Mouse (Mus musculus) common myeloid progenitor, adult 5-6 weeks (primary cell): ENCODE results near the gene Mrpl34. TPM values are rescaled to one million over a fixed set of nuclear protein-coding genes. Genes with fewer than 3 reads are reported as not detected.

Experiments used
- ATAC-seq: replicated peaks from 2 replicates; pipeline ENCODE4 v1.8.0; 2016; ENCODE audit warnings: low read depth, mild to moderate bottlenecking, moderate TSS enrichment, inconsistent platforms; ENCODE audit not compliant: poor library complexity, severe bottlenecking
- total RNA-seq: library from RNA; stranded (forward); fragments of 200-1000, 187-1606 nt; gene quantifications from 2 replicates; pipeline ENCODE4 v1.2.3, GENCODE M21; 2017

Gene Mrpl34
- total RNA-seq, 1 experiment from 2014 or later: 79.0 TPM

DNA sequence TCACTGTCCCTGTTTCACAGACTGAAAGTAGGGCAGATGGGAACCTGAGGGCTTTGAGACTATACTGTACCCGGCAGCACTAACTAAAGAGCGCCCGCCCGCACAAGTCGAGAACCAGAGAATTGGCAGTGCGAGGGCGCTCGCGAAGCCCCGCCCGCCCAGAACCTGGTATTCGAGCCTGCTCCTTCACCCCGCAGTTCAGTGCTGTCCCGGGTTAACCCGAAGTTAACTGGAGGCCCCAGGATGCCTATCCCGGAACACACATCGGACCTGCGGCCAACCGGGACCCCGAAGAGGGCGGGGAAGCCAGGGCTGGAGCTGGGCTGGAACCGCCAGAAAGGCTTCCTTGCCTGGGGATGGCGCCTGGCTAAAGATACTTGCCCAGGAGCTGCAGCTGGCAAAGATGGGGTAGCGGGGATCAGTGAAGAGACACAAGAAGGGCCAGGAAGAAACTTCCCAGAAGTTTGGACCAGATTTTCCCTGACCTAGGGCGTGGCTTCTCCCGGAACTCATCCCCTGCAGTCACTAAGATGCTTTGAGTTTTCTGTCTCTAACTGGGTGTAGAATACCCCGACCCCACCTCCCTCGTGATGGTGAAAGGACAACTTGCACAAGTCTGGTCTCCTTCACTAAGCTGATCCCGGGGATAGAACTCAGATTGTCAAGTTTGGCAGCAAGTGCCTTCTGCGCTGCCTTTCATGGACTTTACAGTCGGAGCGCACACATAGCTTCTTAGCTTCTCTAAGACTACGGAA lies 23.1 kb downstream of the Mrpl34 start, which contains the start of gene Gtpbp3:
TSS of gene Gtpbp3 (plus strand) at position 413 of the 755 bp plus-strand sequence.
- ATAC-seq: peak; percentile 41

DNA sequence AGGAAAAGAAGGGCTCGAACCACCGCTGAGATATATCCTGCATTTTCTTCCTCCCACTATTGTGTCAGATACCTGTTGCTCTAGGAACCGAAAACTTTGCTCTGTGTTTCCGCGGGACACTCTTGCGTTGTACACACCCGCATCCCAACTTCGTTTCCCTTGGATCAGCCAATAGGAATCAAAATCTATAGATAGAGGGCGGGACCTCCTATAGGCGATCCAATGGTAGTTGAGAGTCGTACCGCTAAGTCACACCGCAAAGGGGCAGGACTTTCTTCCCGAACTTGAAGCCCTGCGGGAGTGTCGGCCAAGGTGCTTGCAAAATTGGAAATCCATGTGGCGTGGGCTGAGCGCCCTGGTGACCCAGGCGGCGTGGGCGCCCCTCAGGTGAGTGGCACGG lies 23.7 kb downstream of the Mrpl34 start:
- ATAC-seq: peak; percentile 88

DNA sequence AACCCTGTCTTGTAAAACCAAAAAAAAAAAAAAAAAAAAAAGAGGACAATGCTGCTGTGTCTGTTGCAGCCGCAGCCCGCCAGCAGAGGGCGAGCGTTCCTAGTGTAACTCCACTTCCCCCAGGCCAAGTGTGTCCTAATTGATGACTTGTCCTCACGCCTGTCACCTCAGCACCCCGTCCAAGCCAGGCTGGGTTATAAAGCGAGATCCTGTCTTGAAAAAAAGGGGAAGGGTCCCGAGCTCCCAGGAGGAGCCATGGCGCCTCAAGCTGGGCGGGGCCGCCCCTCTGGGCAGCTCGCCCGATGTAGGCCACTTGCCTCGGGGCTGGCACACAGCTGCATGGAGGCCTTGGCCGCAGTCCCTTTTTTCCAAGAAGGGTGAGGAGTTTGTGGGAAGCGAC lies 30.3 kb downstream of the Mrpl34 start:
- peak; percentile 98 for ATAC-seq

DNA sequence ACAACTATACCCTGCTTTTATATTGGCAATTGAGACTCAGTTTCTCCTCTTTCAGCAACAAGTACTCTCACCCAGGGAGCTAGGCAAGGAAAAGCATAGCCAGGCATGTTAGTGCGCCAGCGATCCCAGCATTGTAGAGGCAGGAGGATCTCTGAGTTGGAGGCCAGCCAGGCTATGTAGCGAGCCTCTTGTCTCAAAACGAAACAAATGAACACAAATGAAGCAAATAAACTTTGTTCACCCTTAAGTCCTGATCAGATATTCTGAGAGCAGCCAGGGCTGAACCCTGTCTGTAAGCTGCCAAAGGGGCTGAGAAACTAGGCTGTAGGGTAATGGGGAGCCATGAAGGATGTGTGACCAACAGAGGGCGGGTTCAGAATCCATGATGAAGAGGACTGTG lies 31.1 kb downstream of the Mrpl34 start:
- no peak for ATAC-seq

DNA sequence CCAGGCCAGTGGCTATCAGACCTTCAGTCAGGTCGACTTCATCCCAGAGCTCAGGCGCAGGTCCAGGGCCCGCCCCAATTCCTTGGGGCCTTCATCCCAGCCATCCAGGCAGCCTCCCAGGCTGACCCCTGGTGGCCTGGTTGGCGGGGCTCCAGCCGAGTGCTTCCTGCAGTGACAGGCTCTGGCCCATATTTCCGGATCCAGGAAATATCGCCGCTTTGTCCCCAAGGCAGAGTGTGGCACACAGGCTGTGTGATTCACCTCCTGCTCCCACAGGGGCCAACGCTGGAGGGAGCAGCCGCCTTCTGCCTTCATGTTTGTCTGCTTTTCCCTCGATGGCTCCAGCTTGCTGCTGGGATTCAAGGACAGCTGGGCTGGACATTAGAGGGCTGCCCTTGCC lies 31.7 kb downstream of the Mrpl34 start:
- ATAC-seq: no peak

DNA sequence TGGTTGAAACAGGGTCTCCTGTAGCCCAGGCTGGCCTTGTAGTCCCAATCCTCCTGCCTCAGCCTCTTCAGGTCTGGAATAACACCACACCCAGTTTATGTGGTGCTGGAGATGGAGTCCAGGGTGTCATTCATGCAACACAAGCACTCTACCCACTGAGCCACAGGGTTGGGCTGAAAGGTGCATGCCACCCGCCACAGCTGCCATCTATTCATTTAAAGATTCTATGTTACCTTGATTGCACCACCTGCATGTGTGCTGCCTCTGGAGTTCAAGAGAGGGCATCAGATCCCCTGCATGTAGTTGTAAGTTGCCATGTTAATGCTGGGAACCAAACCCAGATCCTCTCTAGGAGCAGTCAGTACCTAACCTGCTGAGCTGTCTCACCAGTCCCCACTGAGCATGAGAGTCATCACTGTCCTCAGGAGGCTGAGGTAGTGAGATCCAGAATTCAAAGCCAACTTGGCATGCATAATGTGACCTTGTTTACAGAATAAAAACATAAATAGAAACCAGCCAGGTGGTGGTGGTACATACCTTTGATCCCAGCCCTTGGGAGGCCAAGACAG lies 32.4 kb downstream of the Mrpl34 start:
- ATAC-seq: no peak

DNA sequence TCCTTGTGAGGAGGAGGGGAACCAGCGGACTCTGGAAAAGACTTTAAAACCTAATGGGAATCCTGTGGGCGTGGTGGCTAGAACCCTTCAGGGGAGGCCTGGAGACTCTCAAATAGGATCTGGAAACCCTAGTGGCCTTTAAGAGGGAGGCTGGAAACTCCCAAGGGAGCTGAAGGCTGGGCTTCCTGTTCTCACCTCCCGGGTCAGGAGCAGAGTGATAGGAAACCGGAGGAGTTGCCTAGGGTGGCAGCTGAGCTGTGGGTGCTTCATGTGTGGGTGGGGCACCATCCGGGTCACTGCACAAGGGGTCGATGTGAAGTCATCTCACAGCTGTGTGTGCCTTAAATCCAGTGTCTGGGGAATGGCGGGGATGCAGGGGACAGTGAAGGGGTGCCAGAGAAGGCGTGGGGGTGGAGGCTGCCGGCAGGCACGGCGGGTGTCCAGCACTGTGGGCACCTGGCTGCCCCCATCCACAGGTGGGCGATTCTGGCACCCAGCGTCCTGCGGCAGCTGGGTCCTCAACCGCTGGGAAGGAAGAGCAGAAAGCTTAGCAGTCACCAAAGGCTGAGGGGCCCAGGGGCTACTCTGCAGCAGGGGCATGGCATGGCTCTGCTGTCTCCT lies 33.2 kb downstream of the Mrpl34 start:
- no peak for ATAC-seq

DNA sequence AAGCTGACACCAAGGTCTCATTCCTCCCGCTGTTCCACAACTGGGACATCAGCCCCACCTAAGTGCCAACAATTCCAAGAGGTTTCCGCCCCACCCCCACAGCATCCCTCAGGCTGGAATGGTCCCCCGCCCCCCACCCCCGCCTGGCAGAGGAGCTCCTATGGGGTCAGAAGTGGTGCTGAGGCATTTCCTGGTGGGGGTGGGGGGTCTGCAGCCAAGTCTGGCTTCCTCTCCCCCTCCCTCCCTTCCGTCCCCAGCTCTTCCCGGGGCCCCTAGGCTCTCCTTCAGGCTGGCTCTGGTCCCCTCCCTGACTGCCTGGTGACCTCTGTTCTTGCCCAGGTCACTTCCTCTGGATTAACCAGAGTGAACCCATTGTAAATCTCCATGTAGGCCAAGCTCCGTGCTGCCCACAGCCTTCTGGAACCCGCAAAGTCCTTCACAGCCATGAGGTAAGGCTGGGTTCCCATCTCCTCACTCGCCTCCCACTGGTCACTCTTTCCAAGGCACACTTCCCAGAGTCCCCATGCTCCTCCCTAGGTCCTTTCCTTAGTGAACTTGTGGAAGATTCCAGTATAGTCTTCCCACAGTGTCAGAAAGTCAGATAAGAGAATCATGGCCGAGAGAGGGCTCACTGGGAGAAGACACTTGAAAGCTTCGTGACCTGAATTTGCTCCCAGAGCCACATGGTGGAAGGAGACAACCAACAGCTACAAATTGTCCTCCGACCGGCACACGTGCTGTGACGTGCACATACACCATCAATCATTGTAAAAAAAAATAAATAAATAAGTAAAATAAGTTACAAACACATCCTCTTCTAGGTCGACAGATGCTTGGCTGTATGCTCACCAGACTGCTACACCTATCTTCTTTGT lies 34.3 kb downstream of the Mrpl34 start:
- no peak for ATAC-seq

DNA sequence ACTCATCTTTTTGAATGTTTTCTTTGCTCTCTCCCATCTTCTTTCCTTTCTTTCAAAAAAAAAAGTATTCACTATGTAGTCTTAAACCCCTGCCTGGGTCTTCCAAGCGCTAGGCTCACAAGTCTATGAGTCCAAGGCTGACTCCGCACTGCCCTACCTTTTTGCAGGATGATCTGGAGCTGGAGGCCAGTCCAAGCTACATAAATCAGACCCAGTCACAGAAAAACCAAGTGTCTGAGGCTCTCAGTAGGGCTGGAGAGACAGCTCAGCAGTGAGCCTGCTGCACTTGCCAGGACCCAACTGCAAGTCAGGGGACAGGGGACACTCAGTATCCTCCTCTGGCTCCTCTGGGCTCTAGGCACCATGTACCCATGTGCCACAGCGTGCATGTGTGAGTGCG lies 39.6 kb downstream of the Mrpl34 start:
- no peak for ATAC-seq

DNA sequence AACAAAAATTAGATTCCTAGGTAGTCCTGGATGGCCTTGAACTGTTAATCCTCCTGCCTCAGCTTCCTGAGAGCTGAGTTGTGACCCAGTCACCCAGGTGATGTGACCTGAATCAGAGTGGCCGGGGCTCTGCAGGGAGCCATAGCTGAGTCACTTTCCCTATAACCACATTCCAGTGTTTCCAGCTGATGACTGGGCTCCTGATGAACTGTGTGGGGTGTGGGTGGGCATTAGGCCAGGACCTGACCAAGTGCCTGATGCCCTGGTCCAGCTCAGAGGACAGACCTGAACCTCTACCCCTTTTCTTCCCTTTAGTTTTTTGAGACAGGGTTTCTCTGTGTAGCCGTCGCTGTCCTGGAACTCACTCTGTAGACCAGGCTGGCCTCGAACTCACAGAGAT lies 40.6 kb downstream of the Mrpl34 start:
- ATAC-seq: no peak

DNA sequence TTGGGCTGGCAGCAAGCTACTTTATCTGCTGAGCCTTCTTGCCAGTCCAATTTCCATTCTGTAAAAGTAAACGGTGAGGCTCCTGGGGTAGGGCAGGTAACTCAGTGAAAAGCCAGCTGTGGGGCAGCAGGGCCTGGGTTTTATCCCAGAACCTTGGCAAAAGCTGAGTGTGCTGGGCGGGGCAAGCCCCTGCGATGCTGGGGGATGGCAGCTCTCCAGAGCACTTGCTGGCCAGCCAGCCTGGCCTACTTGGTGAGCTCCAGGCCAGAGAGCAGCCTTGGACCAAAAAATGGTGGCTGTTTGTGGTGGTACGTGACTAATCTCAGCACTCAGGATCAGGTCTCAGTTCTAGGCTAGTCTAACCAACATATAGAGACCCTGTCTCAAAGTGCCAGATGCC lies 41.2 kb downstream of the Mrpl34 start:
- no peak for ATAC-seq

DNA sequence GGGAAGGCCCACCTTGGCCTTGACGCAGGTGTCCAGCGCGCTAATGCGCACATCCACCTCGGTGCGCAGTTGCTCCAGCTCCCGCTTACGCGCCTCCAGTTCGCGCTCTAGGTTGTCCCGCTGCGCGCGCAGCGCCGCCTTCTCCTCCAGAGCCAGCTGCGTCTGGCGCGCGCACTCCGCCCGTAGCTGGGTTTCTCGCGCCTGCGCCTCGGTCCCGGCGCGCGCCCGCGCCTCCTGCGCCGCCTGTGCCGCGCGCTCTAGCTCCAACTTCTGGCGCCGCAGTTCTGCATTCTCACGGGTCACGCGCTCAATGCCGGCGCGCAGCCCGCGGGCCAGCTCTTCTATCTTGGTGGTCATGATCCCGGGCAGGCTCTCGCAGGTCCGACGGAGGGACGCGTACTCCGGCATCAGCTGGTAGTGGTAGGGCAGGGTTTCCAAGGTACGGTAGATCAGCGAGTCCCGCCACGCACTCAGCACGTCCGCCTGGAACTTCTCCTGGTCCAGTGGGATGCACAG lies 42.9 kb downstream of the Mrpl34 start:
- peak; percentile 51 for ATAC-seq

DNA sequence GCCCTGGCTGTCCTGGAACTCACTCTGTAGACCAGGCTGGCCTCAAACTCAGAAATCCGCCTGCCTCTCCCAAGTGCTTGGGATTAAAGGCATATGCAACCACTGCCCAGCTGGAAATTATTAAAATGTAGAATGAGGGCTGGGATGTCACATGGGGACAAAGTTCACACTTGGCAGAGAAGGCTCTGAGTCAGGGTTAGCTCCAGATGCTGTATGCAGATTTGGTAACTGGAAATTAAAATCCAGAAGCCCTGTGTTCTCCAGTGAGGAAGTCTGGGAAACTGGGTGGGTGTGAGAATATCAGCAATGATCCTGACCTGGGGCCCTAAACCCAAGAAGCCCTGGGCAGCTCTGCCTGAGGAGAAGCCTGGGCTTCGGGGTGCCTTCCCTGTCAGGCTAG lies 44.6 kb downstream of the Mrpl34 start:
- no peak for ATAC-seq

DNA sequence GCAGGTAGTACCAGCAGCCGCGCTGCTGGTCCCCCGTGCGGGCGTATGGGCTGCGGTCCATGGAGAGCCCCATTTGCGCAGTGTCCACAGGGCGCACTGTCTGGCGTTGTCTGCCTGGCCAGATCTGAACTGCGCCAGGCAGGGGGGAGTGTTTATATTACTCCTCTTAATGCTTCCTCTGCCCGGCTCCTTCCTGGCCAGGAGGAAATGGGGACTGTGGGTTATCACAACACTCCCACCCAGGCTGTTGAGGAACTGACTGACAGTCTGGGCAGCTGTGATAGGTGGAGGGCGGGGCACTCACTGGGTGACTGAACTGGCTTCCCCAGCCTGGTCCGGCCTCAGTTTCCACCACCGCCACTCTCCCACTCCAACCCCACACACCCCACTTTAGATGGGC lies 46.9 kb downstream of the Mrpl34 start, which contains the start of gene Plvap:
TSS of gene Plvap (minus strand) at position 109 of the 400 bp plus-strand sequence.
- peak; percentile 85 for ATAC-seq

DNA sequence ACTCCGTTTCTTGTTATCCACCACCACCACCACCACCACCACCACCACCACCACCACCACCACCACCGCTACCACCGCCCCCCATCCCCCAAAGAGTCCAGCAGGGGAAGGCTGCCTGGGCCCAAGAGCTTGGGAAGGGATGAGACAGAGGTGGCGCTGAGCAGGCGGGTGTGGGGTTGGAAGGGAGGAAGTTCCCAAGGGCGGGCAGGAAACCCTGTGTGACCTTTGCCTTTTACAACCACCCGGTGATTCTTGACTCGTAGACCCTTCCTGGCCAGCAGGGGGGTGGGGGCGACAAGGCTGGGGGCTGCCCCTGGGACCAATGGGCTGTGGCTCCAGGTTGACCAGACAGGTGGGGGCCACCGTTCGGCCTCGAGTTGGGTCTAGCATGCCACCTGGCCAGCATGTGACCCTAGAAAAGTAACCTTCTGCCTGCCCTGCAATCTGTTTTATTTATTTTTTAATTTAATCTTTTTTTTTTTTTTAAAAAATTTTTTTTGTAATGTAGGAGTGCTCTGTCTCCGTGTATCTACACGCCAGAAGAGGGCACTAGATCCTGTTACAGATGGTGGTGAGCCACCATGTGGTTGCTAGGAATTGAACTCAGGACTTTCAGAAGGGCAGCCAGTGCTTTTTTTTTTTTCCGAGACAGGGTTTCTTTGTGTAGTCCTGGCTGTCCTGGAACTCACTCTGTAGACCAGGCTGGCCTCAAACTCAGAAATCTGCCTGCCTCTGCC lies 48.4 kb downstream of the Mrpl34 start:
- no peak for ATAC-seq

DNA sequence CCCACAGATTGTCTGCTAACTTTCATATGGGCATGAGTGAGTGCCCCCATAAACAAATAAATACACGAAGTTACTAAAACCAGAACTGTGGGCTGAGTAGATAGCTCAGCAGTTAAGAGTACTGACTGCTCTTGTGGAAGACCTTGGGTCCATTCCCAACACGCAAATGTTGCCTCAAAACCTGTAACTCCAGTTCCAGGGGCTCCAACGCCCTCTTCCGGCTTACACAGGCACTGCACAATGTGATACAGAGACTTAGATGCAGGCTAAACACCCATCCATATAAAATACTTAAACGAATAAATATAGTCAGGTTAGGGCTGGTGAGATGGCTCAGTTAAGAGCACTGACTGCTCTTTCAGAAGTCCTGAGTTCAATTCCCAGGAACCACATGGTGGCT lies 50.3 kb downstream of the Mrpl34 start:
- no peak for ATAC-seq
